Mouse (Mus musculus): ENCODE data around the gene 1810049J17Rik. TPM values are rescaled to one million over a fixed set of nuclear protein-coding genes. Genes with fewer than 3 reads are reported as not detected.

1810049J17Rik gene
- polyA plus RNA-seq, 1 experiment = 9.7 TPM

- TF ChIP-seq MYOD1 (IDR thresholded peaks at IDR 0.05; ENCODE audit: control insufficient read depth in 1 of 3, insufficient read length in 2 of 3, low read depth in 2 of 3) (no peak), TCF12 (IDR thresholded peaks at IDR 0.05; ENCODE audit: insufficient read depth, poor library complexity, severe bottlenecking) (no peak), POLR2A (IDR thresholded peaks at IDR 0.05; ENCODE audit: insufficient read length, low read depth) (no peak), TCF3 (IDR thresholded peaks at IDR 0.05; ENCODE audit: insufficient read length, low read depth) (no peak), E2F4 (IDR thresholded peaks at IDR 0.05; ENCODE audit: insufficient read depth) (no peak), CEBPB (IDR thresholded peaks at IDR 0.05; ENCODE audit: insufficient read depth, poor library complexity, severe bottlenecking) (no peak), POLR2AphosphoS2 (IDR thresholded peaks at IDR 0.05; ENCODE audit: insufficient read length, low read depth) (no peak), MYOG (IDR thresholded peaks at IDR 0.05; ENCODE audit: control insufficient read depth in 1 of 3, insufficient read depth in 1 of 3, insufficient read length in 2 of 3, low read depth in 2 of 3) (no peak), USF1 (IDR thresholded peaks at IDR 0.05; ENCODE audit: low read depth) (no peak), MAX (IDR thresholded peaks at IDR 0.05; ENCODE audit: low read depth) (no peak), SRF (IDR thresholded peaks at IDR 0.05; ENCODE audit: control insufficient read depth, insufficient read length, low read depth) (no peak), REST (IDR thresholded peaks at IDR 0.05; ENCODE audit: insufficient read depth, insufficient read length) (no peak)
- Histone ChIP-seq H3K36me3 (ENCODE audit: control insufficient read depth, insufficient read depth) (peaks cover 37% of the 10 kb centered on the region), H3ac (ENCODE audit: control insufficient read depth, insufficient read length) (no peak overlapping the region), H3K79me2 (ENCODE audit: control insufficient read depth, insufficient read depth) (peaks cover 13% of the 10 kb centered on the region), H3K4me3 (no peak overlapping the region), H3K27me3 (ENCODE audit: control insufficient read depth, insufficient read depth, insufficient read length) (no peaks in the 10 kb centered on the region), H3K4me2 (ENCODE audit: low read depth) (no peak overlapping the region)
Measured at GRCm38 (mm10) chr15:12349840-12350239, 28.1 kb upstream of the 1810049J17Rik start.

GRCm38 (mm10) chr15:12348950-12349349 is 27.3 kb upstream of the 1810049J17Rik start:
- Histone ChIP-seq H3K4me3 (no peak overlapping the region), H3K36me3 (ENCODE audit: control insufficient read depth, insufficient read depth) (peaks cover 38% of the 10 kb centered on the region)
- TF ChIP-seq REST (IDR thresholded peaks at IDR 0.05; ENCODE audit: insufficient read depth, insufficient read length) (no peak), MYOG (IDR thresholded peaks at IDR 0.05; ENCODE audit: control insufficient read depth in 1 of 3, insufficient read depth in 1 of 3, insufficient read length in 2 of 3, low read depth in 2 of 3) (no peak)

GRCm38 (mm10) chr15:12346916-12347315 is 25.2 kb upstream of the 1810049J17Rik start:
- TF ChIP-seq POLR2A (IDR thresholded peaks at IDR 0.05; ENCODE audit: insufficient read length, low read depth) (no peak), USF1 (IDR thresholded peaks at IDR 0.05; ENCODE audit: low read depth) (no peak), SRF (IDR thresholded peaks at IDR 0.05; ENCODE audit: control insufficient read depth, insufficient read length, low read depth) (no peak)
- no peak overlapping the region for H3ac ChIP-seq (ENCODE audit: control insufficient read depth, insufficient read length)
- no peak overlapping the region for H3K4me2 ChIP-seq (ENCODE audit: low read depth)
- H3K79me2 ChIP-seq (ENCODE audit: control insufficient read depth, insufficient read depth) = peaks cover 34% of the 10 kb centered on the region
- no peak overlapping the region for H3K4me3 ChIP-seq
- H3K36me3 ChIP-seq (ENCODE audit: control insufficient read depth, insufficient read depth) = peaks cover 40% of the 10 kb centered on the region
- H3K27me3 ChIP-seq (ENCODE audit: control insufficient read depth, insufficient read depth, insufficient read length) = no peaks in the 10 kb centered on the region

More at GRCm38 (mm10) chr15:12348950-12349349, 27.3 kb upstream of the 1810049J17Rik start:
- H3ac ChIP-seq (ENCODE audit: control insufficient read depth, insufficient read length) = no peak overlapping the region
- no peaks in the 10 kb centered on the region for H3K27me3 ChIP-seq (ENCODE audit: control insufficient read depth, insufficient read depth, insufficient read length)
- H3K79me2 ChIP-seq (ENCODE audit: control insufficient read depth, insufficient read depth) = peaks cover 15% of the 10 kb centered on the region
- no peak overlapping the region for H3K4me2 ChIP-seq (ENCODE audit: low read depth)

GRCm38 (mm10) chr15:12341401-12341758 is 19.7 kb upstream of the 1810049J17Rik start:
- peaks cover 76% of the 10 kb centered on the region for H3K79me2 ChIP-seq (ENCODE audit: control insufficient read depth, insufficient read depth)
- TF ChIP-seq REST (IDR thresholded peaks at IDR 0.05; ENCODE audit: insufficient read depth, insufficient read length) = no peak
- no peak for TF ChIP-seq CEBPB (IDR thresholded peaks at IDR 0.05; ENCODE audit: insufficient read depth, poor library complexity, severe bottlenecking)
- TF ChIP-seq USF1 (IDR thresholded peaks at IDR 0.05; ENCODE audit: low read depth) = no peak
- TF ChIP-seq POLR2A (IDR thresholded peaks at IDR 0.05; ENCODE audit: insufficient read length, low read depth) = no peak
- no peak for TF ChIP-seq E2F4 (IDR thresholded peaks at IDR 0.05; ENCODE audit: insufficient read depth)
- TF ChIP-seq TCF12 (IDR thresholded peaks at IDR 0.05; ENCODE audit: insufficient read depth, poor library complexity, severe bottlenecking) = no peak
- no peak for TF ChIP-seq MYOG (IDR thresholded peaks at IDR 0.05; ENCODE audit: control insufficient read depth in 1 of 3, insufficient read depth in 1 of 3, insufficient read length in 2 of 3, low read depth in 2 of 3)
- TF ChIP-seq SRF (IDR thresholded peaks at IDR 0.05; ENCODE audit: control insufficient read depth, insufficient read length, low read depth) = no peak
- TF ChIP-seq MYOD1 (IDR thresholded peaks at IDR 0.05; ENCODE audit: control insufficient read depth in 1 of 3, insufficient read length in 2 of 3, low read depth in 2 of 3) = no peak
- TF ChIP-seq POLR2AphosphoS2 (IDR thresholded peaks at IDR 0.05; ENCODE audit: insufficient read length, low read depth) = no peak
- no peak for TF ChIP-seq TCF3 (IDR thresholded peaks at IDR 0.05; ENCODE audit: insufficient read length, low read depth)
- no peak for TF ChIP-seq MAX (IDR thresholded peaks at IDR 0.05; ENCODE audit: low read depth)

GRCm38 (mm10) chr15:12340536-12341400 is 19.1 kb upstream of the 1810049J17Rik start:
- peaks cover 19% of the 10 kb centered on the region for H3K36me3 ChIP-seq (ENCODE audit: control insufficient read depth, insufficient read depth)
- H3K4me2 ChIP-seq (ENCODE audit: low read depth) = no peak overlapping the region
- H3K27me3 ChIP-seq (ENCODE audit: control insufficient read depth, insufficient read depth, insufficient read length) = no peaks in the 10 kb centered on the region
- TF ChIP-seq TCF3 (IDR thresholded peaks at IDR 0.05; ENCODE audit: insufficient read length, low read depth) = no peak
- no peak for TF ChIP-seq POLR2A (IDR thresholded peaks at IDR 0.05; ENCODE audit: insufficient read length, low read depth)
- TF ChIP-seq CEBPB (IDR thresholded peaks at IDR 0.05; ENCODE audit: insufficient read depth, poor library complexity, severe bottlenecking) = no peak
- TF ChIP-seq SRF (IDR thresholded peaks at IDR 0.05; ENCODE audit: control insufficient read depth, insufficient read length, low read depth) = no peak
- H3K79me2 ChIP-seq (ENCODE audit: control insufficient read depth, insufficient read depth) = peaks cover 83% of the 10 kb centered on the region
- H3ac ChIP-seq (ENCODE audit: control insufficient read depth, insufficient read length) = no peak overlapping the region
- H3K4me3 ChIP-seq = no peak overlapping the region

More at GRCm38 (mm10) chr15:12341401-12341758, 19.7 kb upstream of the 1810049J17Rik start:
- no peak overlapping the region for H3ac ChIP-seq (ENCODE audit: control insufficient read depth, insufficient read length)
- H3K27me3 ChIP-seq (ENCODE audit: control insufficient read depth, insufficient read depth, insufficient read length) = no peaks in the 10 kb centered on the region
- no peak overlapping the region for H3K4me3 ChIP-seq
- H3K36me3 ChIP-seq (ENCODE audit: control insufficient read depth, insufficient read depth) = peaks cover 19% of the 10 kb centered on the region
- no peak overlapping the region for H3K4me2 ChIP-seq (ENCODE audit: low read depth)
